Mouse (Mus musculus) stomach, embryonic 16.5 days (tissue): ENCODE measurements around the gene Rbm20. TPM values are rescaled to one million over a fixed set of nuclear protein-coding genes. Genes with fewer than 3 reads are reported as not detected.
A peak's percentile ranks its signal among the peaks of the same experiment; 100 is the strongest.

Experiments
- ATAC-seq: fragments of 200-750 bp; cut with Nextera tagmentation; 2 replicates; pipeline ENCODE4 v1.8.0; 2017; ENCODE audit warnings: moderate number of reproducible peaks, moderate TSS enrichment; ENCODE audit not compliant: insufficient read depth, low FRiP score
- H3K27ac ChIP-seq: fragments of 300-500 bp; sonication (generic); 2 replicates; pipeline ENCODE4 v1.5.1; 2014; ENCODE audit warnings: low read length
- H3K27me3 ChIP-seq: fragments of 300-500 bp; sonication (generic); 2 replicates; pipeline ENCODE4 v1.6.1; 2014; ENCODE audit warnings: low read length, control low read depth, mixed read lengths; ENCODE audit not compliant: control insufficient read depth, insufficient read depth
- H3K36me3 ChIP-seq: fragments of 300-500 bp; sonication (generic); 2 replicates; pipeline ENCODE4 v1.6.1; 2014; ENCODE audit warnings: low read length; ENCODE audit not compliant: control insufficient read depth, insufficient read depth
- H3K4me1 ChIP-seq: fragments of 300-500 bp; sonication (generic); 2 replicates; pipeline ENCODE4 v1.6.1; 2014; ENCODE audit warnings: low read length, control low read depth, mixed read lengths; ENCODE audit not compliant: control insufficient read depth, insufficient read depth
- H3K4me2 ChIP-seq: fragments of 300-500 bp; sonication (generic); 2 replicates; pipeline ENCODE4 v1.6.1; 2014; ENCODE audit warnings: low read depth, low read length, mixed read lengths
- H3K4me3 ChIP-seq: fragments of 300-500 bp; sonication (generic); replicated peaks from 2 replicates; pipeline ENCODE4 v1.5.1; 2014; ENCODE audit warnings: mild to moderate bottlenecking, low read length
- H3K9ac ChIP-seq: fragments of 300-500 bp; sonication (generic); 2 replicates; pipeline ENCODE4 v1.6.1; 2014; ENCODE audit warnings: low read length
- H3K9me3 ChIP-seq: fragments of 300-500 bp; sonication (generic); replicated peaks from 2 replicates; pipeline ENCODE4 v1.6.1; 2016; ENCODE audit warnings: low read length, control low read depth; ENCODE audit not compliant: control insufficient read depth
- WGBS: fragments of 180-500 bp; shearing (Covaris S2); extraction: QIAGEN DNeasy Blood & Tissue Kit; methylation state at CpG from one replicate; pipeline ENCODE4 v1.1.7; 2014; 5-methylcytosine and 5-hydroxymethylcytosine counted together
- polyA plus RNA-seq: library from polyadenylated mRNA; unstranded; fragments of >200 nt; fragmentation: Nextera tagmentation; extraction: Ambion mirVana; gene quantifications from 2 replicates; pipeline ENCODE4 v1.2.1, GENCODE M21; 2015

Gene Rbm20
- polyA plus RNA-seq, 1 experiment from 2014 or later, result 1.4 TPM

DNA sequence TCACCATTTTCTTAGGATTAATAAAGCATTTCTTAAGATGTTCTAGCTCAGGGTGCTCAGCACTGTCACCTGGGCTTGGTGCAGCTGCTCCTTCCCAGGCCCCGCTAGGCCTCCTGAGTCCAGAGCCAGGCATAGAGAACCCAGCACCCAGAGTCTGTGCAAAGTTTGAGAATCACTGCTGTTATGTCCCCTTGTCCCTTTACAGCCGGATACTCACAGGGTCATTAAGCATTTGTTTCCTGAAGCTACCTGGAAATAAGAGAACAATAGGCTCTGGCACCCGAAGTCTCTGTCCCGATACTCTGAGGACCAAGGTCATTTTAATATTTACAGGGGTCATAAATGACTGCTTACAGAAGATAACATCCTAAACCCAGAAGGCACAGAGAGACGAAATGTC is 118.9 kb downstream of the Rbm20 start:
- Histone ChIP-seq H3K36me3 (no peaks in the 10 kb centered on the region), H3K4me3 (no peak overlapping the region), H3K9ac (no peak overlapping the region), H3K4me2 (no peak overlapping the region), H3K4me1 (peaks cover 11% of the 10 kb centered on the region), H3K9me3 (no peaks in the 10 kb centered on the region), H3K27me3 (no peaks in the 10 kb centered on the region), H3K27ac (no peak overlapping the region)
- WGBS, result 64% methylated on average over 5 of the region's 5 CpGs
- ATAC-seq, result no peak

DNA sequence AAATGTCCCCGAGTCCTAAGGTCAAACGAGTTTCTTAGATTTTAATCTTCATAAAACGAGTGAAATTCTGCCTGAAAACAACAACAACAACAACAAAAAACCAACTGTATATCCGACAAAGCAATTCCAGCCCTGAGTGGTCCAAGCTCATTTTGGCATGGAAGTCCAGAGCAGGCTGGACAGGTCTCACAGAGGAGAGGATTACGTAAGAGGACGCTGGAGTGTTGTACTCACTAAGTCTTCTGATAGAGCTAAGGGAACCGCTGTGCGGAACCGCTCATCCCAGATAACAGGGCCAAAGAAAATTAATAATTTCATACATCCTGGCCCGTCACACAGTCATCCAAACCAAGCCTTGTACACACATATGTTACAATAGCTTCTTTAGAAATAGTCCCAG is 120.7 kb downstream of the Rbm20 start:
- Histone ChIP-seq H3K9ac (no peak overlapping the region), H3K4me3 (no peak overlapping the region), H3K9me3 (no peaks in the 10 kb centered on the region), H3K4me1 (0 out of 2 replicates have a peak, but pooled peaks cover 10% of the 10 kb centered on the region), H3K4me2 (no peak overlapping the region), H3K36me3 (no peaks in the 10 kb centered on the region), H3K27me3 (no peaks in the 10 kb centered on the region), H3K27ac (no peak overlapping the region)
- 79% methylated on average over 10 of the region's 10 CpGs for WGBS
- ATAC-seq, result no peak

DNA sequence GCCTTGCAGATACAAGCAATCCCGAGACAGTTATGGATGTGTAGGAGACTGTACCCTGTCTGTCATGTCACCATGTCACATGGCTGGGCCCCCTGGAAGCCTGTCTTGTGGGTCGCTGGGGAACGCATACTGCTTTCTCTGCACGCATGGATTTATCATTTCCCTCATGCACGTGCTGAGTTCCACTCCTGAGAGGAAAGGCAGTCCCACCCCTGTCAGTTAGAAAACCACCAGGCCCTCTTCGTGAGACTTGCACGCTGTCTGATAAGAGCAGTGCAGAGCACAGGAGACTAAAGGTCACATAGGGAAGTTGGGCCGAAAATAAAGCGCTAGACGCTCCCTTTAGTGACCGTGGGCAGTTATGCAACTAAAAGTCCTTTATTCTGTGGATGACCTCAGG is 122.8 kb downstream of the Rbm20 start:
- Histone ChIP-seq H3K4me3 (no peak overlapping the region), H3K4me2 (no peak overlapping the region), H3K9me3 (no peaks in the 10 kb centered on the region), H3K4me1 (0 out of 2 replicates have a peak, but pooled peaks cover 10% of the 10 kb centered on the region), H3K27ac (no peak overlapping the region; the same call in 1 of the 2 replicates), H3K27me3 (no peaks in the 10 kb centered on the region), H3K9ac (no peak overlapping the region), H3K36me3 (no peaks in the 10 kb centered on the region)
- ATAC-seq, result no peak
- WGBS, result 61% methylated on average over 11 of the region's 11 CpGs

DNA sequence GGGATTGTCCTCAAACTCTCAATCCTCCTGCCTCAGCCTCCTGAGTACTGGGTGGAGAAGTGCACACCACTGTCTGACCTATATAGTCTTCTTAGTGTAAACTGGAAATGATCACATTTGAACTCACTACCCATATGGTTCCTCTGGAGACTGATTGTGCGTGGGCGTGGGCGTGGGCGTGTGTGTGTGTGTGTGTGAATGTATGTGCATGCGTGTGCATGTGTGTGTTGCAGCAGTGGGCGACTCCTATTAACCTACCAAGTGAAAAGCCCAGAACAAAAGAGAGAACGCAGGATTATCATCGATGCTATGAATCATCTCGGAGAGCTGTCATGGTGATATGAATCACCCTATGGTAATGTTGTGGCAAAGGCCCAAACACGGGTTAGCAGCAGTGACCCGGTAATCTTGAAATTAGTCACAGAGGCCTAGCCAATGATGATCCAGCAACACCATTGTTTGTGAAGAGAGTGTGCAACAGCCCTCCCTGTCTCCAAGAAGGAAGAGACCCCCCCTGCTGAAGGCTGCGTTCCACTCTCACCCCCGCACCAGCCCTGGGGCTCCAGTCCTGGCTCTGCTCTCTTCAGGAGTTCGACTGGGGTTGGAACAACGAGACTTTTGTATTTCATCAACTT is 123.4 kb downstream of the Rbm20 start:
- Histone ChIP-seq H3K4me3 (no peak overlapping the region), H3K9me3 (no peaks in the 10 kb centered on the region), H3K27me3 (no peaks in the 10 kb centered on the region), H3K9ac (no peak overlapping the region), H3K36me3 (no peaks in the 10 kb centered on the region), H3K27ac (peak overlapping the region; percentile 50; the same call in 1 of the 2 replicates), H3K4me1 (0 out of 2 replicates have a peak, but pooled peaks cover 10% of the 10 kb centered on the region), H3K4me2 (no peak overlapping the region)
- 66% methylated on average over 15 of the region's 15 CpGs for WGBS
- 0 out of 2 replicates have a peak, but pooled peaks have one; percentile 23 for ATAC-seq

DNA sequence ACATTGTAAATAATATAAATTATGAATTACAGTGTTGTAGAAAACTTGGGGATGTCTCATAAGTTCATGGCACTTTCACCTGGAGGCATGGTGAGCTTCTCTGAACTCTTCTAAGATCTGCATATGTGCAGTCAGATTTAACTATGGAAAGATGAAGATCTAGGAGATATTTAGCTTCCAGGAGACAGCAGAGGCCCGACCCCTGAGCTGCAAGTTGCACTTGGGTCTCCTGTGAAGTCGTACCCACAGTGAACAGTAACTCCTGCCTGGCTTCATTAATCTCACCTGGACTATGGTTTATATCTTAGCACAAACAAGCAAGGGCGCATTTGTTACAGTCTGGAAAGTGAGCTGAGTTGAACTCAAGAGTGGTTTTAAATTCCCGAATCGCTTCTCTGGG is 124.3 kb downstream of the Rbm20 start:
- Histone ChIP-seq H3K9ac (no peak overlapping the region), H3K36me3 (no peaks in the 10 kb centered on the region), H3K4me1 (0 out of 2 replicates have a peak, but pooled peaks cover 10% of the 10 kb centered on the region), H3K9me3 (no peaks in the 10 kb centered on the region), H3K27ac (no peak overlapping the region), H3K4me2 (no peak overlapping the region), H3K4me3 (no peak overlapping the region), H3K27me3 (no peaks in the 10 kb centered on the region)
- ATAC-seq, result no peak
- 74% methylated on average over 5 of the region's 5 CpGs for WGBS

DNA sequence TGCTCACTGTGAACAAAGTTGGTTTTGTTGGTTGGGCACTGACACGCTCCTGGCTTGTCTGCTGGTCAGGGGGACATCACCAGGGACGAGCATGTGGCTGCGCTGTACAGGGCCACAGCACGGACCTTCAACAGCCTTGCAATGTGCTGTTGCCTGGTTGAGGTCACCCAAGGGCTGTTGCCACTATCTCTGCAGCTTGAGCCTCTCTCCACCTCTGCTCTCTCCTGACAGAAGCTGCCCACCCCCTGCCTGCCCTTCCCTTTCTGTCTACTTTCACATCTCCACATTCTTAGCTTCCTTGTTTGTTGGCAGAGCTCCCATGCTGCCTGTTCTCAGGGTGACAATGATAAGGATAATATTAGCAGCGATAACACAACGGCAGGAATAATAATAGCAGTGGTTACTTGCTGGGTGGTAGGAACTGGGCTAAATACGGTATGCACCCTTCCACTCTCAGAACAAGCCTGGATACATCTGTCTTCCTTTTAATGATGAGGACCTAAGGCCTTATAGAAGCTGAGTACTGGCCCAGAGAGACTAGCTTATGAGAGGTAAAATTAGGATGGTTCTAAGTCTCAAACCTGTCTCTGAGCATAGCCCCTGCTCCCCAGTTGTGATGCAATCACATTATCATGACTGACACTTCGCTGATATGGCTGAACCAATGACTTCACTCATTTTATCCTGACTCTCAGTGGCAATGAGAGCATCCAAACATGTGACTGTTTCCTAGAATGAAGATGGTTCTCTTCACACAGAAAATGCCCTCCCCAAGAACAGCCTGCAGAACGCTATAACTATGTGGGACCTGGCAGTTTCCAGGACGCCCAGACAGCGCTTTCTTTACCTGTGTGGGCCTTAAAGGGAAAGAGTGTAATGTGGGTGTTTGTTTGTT is 124.9 kb downstream of the Rbm20 start:
- ATAC-seq, result peak; percentile 35; the same call in 1 of the 2 replicates
- Histone ChIP-seq H3K36me3 (no peaks in the 10 kb centered on the region), H3K9me3 (no peaks in the 10 kb centered on the region), H3K4me3 (no peak overlapping the region), H3K9ac (no peak overlapping the region), H3K27ac (no peak overlapping the region), H3K4me2 (no peak overlapping the region), H3K4me1 (0 out of 2 replicates have a peak, but pooled peaks cover 10% of the 10 kb centered on the region), H3K27me3 (no peaks in the 10 kb centered on the region)
- 68% methylated on average over 11 of the region's 11 CpGs for WGBS

DNA sequence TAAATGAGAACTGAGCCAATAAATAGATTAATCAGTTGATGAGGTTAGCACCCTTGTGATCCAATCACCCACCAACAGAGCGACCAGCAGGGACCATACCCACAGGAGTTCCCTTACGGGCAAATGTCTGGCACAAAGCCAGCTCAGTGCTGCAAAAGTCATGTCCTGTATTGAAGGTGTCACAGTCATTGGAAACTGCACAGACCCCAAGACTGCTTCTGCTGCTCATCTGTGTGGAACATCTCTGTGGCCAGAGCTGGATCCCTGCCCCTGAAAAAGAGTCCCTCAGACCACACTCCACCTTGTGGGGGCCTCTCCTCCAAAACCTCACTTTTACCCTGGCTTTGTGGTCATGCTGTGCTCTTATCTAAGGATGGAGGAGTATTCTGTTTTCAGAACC is 126.8 kb downstream of the Rbm20 start:
- 62% methylated on average over 2 of the region's 2 CpGs for WGBS

DNA sequence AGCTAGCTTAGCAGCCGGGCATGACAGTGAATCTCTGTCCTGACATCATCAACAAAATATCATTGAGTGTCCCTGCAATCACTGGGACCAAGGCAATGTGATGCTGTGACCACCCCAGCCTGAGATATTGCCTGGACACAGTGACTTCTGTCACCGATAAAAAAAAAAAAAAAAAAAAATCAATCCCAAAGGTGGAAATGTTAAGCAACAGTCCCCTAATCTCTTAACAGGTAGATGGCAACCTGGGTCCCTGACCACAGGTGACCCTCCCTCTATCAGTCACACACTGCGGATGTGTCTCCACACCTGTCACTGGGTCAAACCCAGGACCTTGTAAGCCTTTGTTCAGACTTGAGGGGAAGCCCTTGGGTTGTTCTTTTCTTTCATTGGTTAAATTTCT is 128.0 kb downstream of the Rbm20 start:
- WGBS, result 67% methylated on average over 3 of the region's 3 CpGs
- Histone ChIP-seq H3K9ac (no peak overlapping the region), H3K27me3 (no peaks in the 10 kb centered on the region), H3K4me1 (peaks cover 26% of the 10 kb centered on the region), H3K4me2 (no peak overlapping the region), H3K9me3 (no peaks in the 10 kb centered on the region), H3K36me3 (no peaks in the 10 kb centered on the region), H3K27ac (no peak overlapping the region), H3K4me3 (no peak overlapping the region)
- ATAC-seq, result no peak

More for the DNA sequence above, 126.8 kb downstream of the Rbm20 start:
- H3K27ac ChIP-seq, result no peak overlapping the region
- no peaks in the 10 kb centered on the region for H3K9me3 ChIP-seq
- H3K36me3 ChIP-seq, result no peaks in the 10 kb centered on the region
- no peak overlapping the region for H3K9ac ChIP-seq
- no peak overlapping the region for H3K4me2 ChIP-seq
- ATAC-seq, result no peak
- H3K4me1 ChIP-seq, result peaks cover 14% of the 10 kb centered on the region; the same call in 1 of the 2 replicates
- H3K27me3 ChIP-seq, result no peaks in the 10 kb centered on the region
- no peak overlapping the region for H3K4me3 ChIP-seq

DNA sequence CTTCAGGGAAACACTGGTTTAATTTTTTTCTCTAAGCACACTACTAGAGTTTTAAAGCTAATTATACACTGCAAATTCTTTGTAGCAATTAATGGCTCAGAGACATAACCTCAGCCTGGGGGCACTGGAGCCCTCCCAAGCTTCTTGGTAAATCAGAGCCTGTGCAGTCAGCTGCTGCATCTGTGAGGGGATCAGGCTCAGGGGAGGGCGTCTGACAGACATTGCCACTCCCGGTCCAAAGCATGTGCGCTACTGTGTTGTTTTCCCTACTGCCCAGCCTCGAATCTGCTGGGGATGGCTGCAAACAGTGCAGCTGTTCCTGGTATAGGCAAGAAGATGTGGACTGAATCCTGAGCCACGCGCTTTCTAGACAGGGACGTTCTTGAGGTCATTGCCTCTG is 129.0 kb downstream of the Rbm20 start:
- no peaks in the 10 kb centered on the region for H3K36me3 ChIP-seq
- no peaks in the 10 kb centered on the region for H3K9me3 ChIP-seq
- peaks cover 26% of the 10 kb centered on the region for H3K4me1 ChIP-seq
- no peak for ATAC-seq
- no peak overlapping the region for H3K4me2 ChIP-seq
- no peaks in the 10 kb centered on the region for H3K27me3 ChIP-seq
- H3K4me3 ChIP-seq, result no peak overlapping the region
- no peak overlapping the region for H3K27ac ChIP-seq
- no peak overlapping the region for H3K9ac ChIP-seq
- 59% methylated on average over 7 of the region's 7 CpGs for WGBS
